Mouse (Mus musculus) stomach, postnatal 0 days (tissue): ENCODE results near the gene Rpp38.

Experiments
- CTCF ChIP-seq: IDR thresholded peaks from 2 replicates; pipeline ENCODE4 v1.5.1; 2016; ENCODE audit warnings: antibody characterized with exemption, low read depth, mild to moderate bottlenecking, moderate library complexity
- EP300 ChIP-seq: optimal IDR thresholded peaks from 2 replicates; pipeline ENCODE3; 2016; ENCODE audit warnings: antibody characterized with exemption

- TF ChIP-seq CTCF (no peak), EP300 (no peak)
Observed at GRCm38 (mm10) chr2:3286243-3286642, 46.2 kb downstream of the Rpp38 start.
